Mouse (Mus musculus) forebrain, embryonic 14.5 days (tissue): ENCODE data around the gene Rpl10a. TPM values are rescaled to one million over a fixed set of nuclear protein-coding genes. Genes with fewer than 3 reads are reported as not detected.

ENCODE experiments used
- ATAC-seq: fragments of 200-750 bp; cut with Nextera tagmentation; 2 replicates; pipeline ENCODE4 v1.8.0; 2017; ENCODE audit warnings: mild to moderate bottlenecking, moderate library complexity
- DNase-seq: peaks from one replicate; pipeline ENCODE4 v3.0.0-alpha.2; 2015; ENCODE audit warnings: low spot score
- H3K27ac ChIP-seq: fragments of 300-500 bp; sonication (generic); 2 replicates; pipeline ENCODE4 v1.5.1; 2014; ENCODE audit warnings: low read depth, mild to moderate bottlenecking, control low read depth, low read length, moderate library complexity
- H3K27me3 ChIP-seq: fragments of 300-500 bp; sonication (generic); replicated peaks from 2 replicates; pipeline ENCODE4 v1.6.1; 2014; ENCODE audit warnings: low read length, control low read depth, mixed read lengths; ENCODE audit not compliant: control insufficient read depth, insufficient read depth
- H3K36me3 ChIP-seq: fragments of 300-500 bp; sonication (generic); 2 replicates; pipeline ENCODE4 v1.6.1; 2014; ENCODE audit warnings: low read length, control low read depth; ENCODE audit not compliant: control insufficient read depth, insufficient read depth
- H3K4me1 ChIP-seq: fragments of 300-500 bp; sonication (generic); 2 replicates; pipeline ENCODE4 v1.6.1; 2014; ENCODE audit warnings: antibody characterized with exemption, low read length, control low read depth; ENCODE audit not compliant: control insufficient read depth, insufficient read depth
- H3K4me2 ChIP-seq: fragments of 300-500 bp; sonication (generic); 2 replicates; pipeline ENCODE4 v1.6.1; 2014; ENCODE audit warnings: mild to moderate bottlenecking, control low read depth, low read length
- H3K4me3 ChIP-seq: fragments of 300-500 bp; sonication (generic); 2 replicates; pipeline ENCODE4 v1.5.1; 2014; ENCODE audit warnings: low read depth, low read length, control low read depth
- H3K9ac ChIP-seq: fragments of 300-500 bp; sonication (generic); 2 replicates; pipeline ENCODE4 v1.6.1; 2014; ENCODE audit warnings: mild to moderate bottlenecking, low read length, control low read depth, moderate library complexity
- H3K9me3 ChIP-seq: fragments of 300-500 bp; sonication (generic); replicated peaks from 2 replicates; pipeline ENCODE4 v1.6.1; 2016; ENCODE audit warnings: low read length, control low read depth, mixed read lengths; ENCODE audit not compliant: control insufficient read depth
- WGBS: fragments of 180-500 bp; shearing (Covaris S2); extraction: QIAGEN DNeasy Blood & Tissue Kit; methylation state at CpG from one replicate; pipeline ENCODE4 v1.1.7; 2014; 5-methylcytosine and 5-hydroxymethylcytosine counted together
- polyA plus RNA-seq: library from polyadenylated mRNA; unstranded; fragments of >200 nt; fragmentation: Nextera tagmentation; extraction: Ambion mirVana; gene quantifications from 2 replicates; pipeline ENCODE4 v1.2.1, GENCODE M21; 2014

Rpl10a gene
- polyA plus RNA-seq, 1 experiment from 2014 or later = 532 TPM

DNA sequence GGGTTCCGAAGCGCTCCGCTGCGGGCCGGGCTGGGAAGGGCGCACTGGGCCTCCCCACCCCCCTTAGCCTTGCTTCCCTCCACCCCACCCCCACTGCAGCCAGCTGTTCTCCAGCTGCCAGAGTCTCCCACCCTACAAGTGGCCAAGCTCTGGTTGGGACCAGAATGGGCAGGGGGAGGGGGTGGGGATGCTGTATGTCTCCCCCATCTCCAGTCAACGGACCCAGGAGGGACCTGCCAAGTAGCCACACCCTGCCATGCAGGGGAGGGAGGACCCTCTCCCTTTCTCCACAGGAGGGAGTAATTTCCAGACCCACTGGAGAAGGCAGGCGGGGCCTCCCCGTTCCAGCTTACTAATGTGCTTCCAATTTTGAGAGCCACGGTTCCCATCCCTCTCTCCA lies 17.6 kb downstream of the Rpl10a start:
- WGBS = 17% methylated on average over 10 of the region's 10 CpGs
- no peak overlapping the region for H3K4me3 ChIP-seq
- H3K9ac ChIP-seq = no peak overlapping the region
- no peaks in the 10 kb centered on the region for H3K36me3 ChIP-seq
- ATAC-seq (no peak), DNase-seq (no peak)
- no peaks in the 10 kb centered on the region for H3K27me3 ChIP-seq
- no peak overlapping the region for H3K27ac ChIP-seq
- peaks cover 19% of the 10 kb centered on the region for H3K4me1 ChIP-seq
- H3K4me2 ChIP-seq = no peak overlapping the region
- H3K9me3 ChIP-seq = no peaks in the 10 kb centered on the region

DNA sequence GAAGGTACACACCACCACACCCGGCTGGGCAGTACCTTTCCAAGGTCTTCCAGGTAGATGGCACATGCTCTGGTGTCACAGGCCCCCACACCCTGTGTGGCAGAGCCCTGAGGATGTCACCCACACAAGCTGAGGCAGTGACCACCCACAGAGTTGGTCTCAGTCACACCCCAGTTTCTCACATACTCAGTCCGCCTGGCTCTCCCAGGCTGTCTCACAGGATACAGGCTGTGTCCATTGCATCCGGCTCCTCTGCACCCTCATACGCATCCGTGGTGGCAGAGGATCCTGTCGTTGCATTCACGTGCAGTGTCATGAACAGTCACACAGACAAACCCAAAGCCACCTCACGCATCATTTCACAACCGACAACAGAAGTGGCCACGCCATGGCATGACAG lies 19.1 kb downstream of the Rpl10a start:
- no peak overlapping the region for H3K4me2 ChIP-seq
- no peak overlapping the region for H3K27ac ChIP-seq
- no peak overlapping the region for H3K4me3 ChIP-seq
- DNase-seq = no peak
- H3K9ac ChIP-seq = no peak overlapping the region
- no peaks in the 10 kb centered on the region for H3K9me3 ChIP-seq
- ATAC-seq = no peak
- H3K36me3 ChIP-seq = no peaks in the 10 kb centered on the region
- peaks cover 15% of the 10 kb centered on the region; the same call in 1 of the 2 replicates for H3K4me1 ChIP-seq
- 80% methylated on average over 10 of the region's 10 CpGs for WGBS
- H3K27me3 ChIP-seq = 0 out of 2 replicates have a peak, but pooled peaks cover 7% of the 10 kb centered on the region

DNA sequence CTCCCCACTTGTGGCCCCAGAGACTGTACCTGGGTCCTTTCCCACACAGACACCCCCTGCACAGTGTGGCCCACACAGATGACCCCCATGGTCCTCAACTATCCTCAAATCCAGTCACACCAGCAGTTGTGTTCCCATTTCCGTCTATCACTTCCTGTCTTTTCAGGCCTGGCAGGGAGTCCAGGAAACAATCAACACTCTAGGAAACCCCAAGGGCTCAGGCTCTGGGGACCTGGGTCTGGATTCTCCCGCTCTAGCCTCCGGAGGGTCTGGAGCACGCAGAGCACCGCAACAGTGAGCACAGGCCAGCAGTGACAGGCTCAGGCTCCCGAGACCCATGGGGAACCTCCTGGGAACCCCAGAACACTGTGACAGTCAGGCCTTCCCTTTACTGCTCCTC lies 19.9 kb downstream of the Rpl10a start:
- Histone ChIP-seq H3K9me3 (no peaks in the 10 kb centered on the region), H3K4me3 (no peak overlapping the region), H3K36me3 (no peaks in the 10 kb centered on the region), H3K27me3 (0 out of 2 replicates have a peak, but pooled peaks cover 10% of the 10 kb centered on the region), H3K4me2 (no peak overlapping the region), H3K9ac (no peak overlapping the region), H3K27ac (no peak overlapping the region), H3K4me1 (peaks cover 15% of the 10 kb centered on the region; the same call in 1 of the 2 replicates)
- ATAC-seq = no peak
- no peak for DNase-seq
- WGBS = 56% methylated on average over 6 of the region's 6 CpGs

GRCm38 (mm10) chr17:28349264-28349880 lies 21.1 kb downstream of the Rpl10a start:
- peak overlapping the region; percentile 65; the same call in 1 of the 2 replicates for H3K9ac ChIP-seq
- no peaks in the 10 kb centered on the region for H3K36me3 ChIP-seq
- H3K27ac ChIP-seq = no peak overlapping the region
- peak overlapping the region; percentile 59 for H3K4me3 ChIP-seq
- no peak for ATAC-seq
- H3K4me2 ChIP-seq = peak overlapping the region; percentile 81
- H3K27me3 ChIP-seq = 0 out of 2 replicates have a peak, but pooled peaks cover 10% of the 10 kb centered on the region
- no peak for DNase-seq
- WGBS = 8% methylated on average over 13 of the region's 13 CpGs
- H3K9me3 ChIP-seq = no peaks in the 10 kb centered on the region
- peaks cover 15% of the 10 kb centered on the region; the same call in 1 of the 2 replicates for H3K4me1 ChIP-seq

DNA sequence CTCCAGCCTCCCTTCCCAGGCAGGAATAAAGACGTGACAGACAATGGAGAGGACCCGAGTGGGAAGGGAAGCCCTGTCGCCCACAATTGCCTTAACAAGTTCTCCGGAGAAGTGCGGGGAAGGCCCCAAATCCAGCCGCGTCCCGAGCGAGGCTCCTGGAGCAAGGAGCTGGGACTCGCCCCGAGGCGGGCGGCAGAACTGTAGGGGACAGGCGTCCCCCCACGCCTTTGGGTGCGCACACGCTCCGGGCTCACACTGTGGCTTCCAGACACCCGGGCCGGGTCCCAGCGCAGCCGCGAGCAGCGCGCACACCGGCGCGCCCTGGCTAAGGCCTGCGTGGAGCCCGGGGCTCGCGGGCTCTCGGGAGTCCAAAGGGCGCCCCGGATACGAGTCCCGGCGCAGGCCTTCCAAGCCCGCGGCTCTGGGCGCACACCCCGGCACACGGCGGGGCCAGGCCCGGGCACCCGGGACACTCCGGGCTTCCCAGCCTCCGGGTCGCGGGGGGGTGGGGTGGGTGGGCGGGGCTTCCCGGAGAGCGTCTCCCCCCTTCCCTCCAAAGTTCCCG lies 21.7 kb downstream of the Rpl10a start:
- peak overlapping the region; percentile 59 for H3K4me3 ChIP-seq
- H3K36me3 ChIP-seq = no peaks in the 10 kb centered on the region
- H3K4me2 ChIP-seq = peak overlapping the region; percentile 81
- DNase-seq (peak; percentile 36), ATAC-seq (peak; percentile 55)
- 0 out of 2 replicates have a peak overlapping the region, but pooled peaks have one; percentile 15 for H3K27ac ChIP-seq
- H3K27me3 ChIP-seq = 0 out of 2 replicates have a peak, but pooled peaks cover 10% of the 10 kb centered on the region
- peaks cover 15% of the 10 kb centered on the region; the same call in 1 of the 2 replicates for H3K4me1 ChIP-seq
- H3K9me3 ChIP-seq = no peaks in the 10 kb centered on the region
- H3K9ac ChIP-seq = peak overlapping the region; percentile 65
- WGBS = under 1% methylated on average over 46 of the region's 54 CpGs

DNA sequence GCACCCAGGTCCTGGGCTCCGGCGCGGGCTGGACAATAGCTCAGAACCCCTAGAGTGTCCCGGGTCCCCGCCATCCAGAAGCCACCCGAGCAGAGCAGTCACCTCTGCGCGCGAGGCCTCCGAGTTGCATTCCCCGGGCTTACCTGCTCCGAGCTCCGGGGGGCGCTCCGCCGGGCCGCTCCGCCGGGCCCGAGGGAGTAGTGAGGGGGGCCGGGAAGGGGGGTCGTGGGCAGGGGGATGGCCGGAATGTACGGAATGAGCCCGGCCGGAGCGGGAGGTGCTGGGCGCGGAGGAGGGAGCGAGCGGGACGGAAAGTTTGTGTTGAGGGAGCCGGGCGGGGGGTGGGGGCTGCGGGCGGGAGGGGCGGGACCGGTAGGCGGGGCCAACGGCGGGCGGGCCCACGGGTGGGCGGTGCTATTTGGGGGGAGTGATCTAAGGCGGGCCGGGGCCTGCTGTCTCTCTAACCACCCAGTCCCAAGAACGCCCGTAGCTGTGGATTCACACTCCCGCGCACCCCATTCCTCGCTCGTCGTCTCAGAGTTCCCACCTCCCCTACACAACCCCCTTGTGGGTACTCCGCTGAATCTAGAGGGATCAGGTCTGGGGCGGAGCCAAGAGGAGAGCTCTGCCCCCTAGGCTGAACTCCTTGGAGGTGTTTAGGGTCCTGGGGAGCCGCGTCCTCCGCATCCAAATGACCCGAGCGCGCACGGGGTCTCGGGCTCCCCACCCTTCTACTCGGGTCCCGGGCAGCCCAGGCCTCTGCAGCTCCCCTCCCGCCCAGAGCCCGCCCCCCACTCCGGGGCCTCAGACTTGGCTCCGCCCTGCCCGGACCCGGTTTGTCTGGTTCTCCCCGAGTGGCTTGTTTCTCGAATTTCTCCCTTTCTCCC lies 22.4 kb downstream of the Rpl10a start, which contains the start of gene Tead3:
Gene Tead3 (minus strand): TSS at position 352 of the 887 bp plus-strand sequence.
- Histone ChIP-seq H3K9ac (peak within 1 kb of the TSS; percentile 65), H3K36me3 (no peaks in the 10 kb centered on the region), H3K27me3 (0 out of 2 replicates have a peak, but pooled peaks cover 10% of the 10 kb centered on the region), H3K4me2 (peak within 1 kb of the TSS; percentile 81), H3K4me1 (peaks cover 14% of the 10 kb centered on the region; the same call in 1 of the 2 replicates), H3K27ac (0 out of 2 replicates have a peak within 1 kb of the TSS, but pooled peaks have one; percentile 15), H3K4me3 (peak within 1 kb of the TSS; percentile 59), H3K9me3 (no peaks in the 10 kb centered on the region)
- DNase-seq (peak; percentile 78), ATAC-seq (peak; percentile 89)
- under 1% methylated on average over 54 of the region's 73 CpGs for WGBS

DNA sequence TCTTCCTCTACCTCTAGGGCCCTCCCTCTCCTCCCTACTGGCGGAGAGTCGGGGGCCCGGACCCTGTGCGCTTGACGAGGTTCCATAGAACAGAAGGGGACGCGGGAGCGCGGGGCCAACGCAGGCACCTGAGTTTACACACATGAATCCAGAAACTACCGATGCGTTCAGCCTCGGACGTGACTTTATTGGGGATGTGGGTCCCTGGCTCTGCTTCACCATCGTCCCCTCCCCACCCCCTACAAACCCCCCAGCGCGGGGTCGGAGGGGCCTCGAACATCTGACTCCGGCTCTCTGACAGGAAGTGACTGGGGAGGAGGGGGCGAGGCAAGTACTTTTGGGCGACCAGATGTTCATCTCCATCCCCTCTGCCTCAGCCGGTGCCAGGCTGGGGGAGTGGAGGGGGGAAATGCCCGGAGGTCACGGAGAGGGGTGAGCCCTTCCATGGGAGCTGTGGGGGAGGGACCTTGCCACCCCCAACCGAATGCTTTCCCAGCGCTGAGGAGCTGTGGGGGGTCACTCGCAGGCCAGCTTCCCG lies 23.2 kb downstream of the Rpl10a start:
- ATAC-seq = no peak

GRCm38 (mm10) chr17:28352018-28352417 lies 23.7 kb downstream of the Rpl10a start:
- WGBS = 18% methylated on average over 11 of the region's 11 CpGs
- ATAC-seq (no peak), DNase-seq (no peak)
- H3K4me2 ChIP-seq = no peak overlapping the region
- peaks cover 11% of the 10 kb centered on the region; the same call in 1 of the 2 replicates for H3K4me1 ChIP-seq
- no peak overlapping the region for H3K9ac ChIP-seq
- 0 out of 2 replicates have a peak, but pooled peaks cover 10% of the 10 kb centered on the region for H3K27me3 ChIP-seq
- H3K27ac ChIP-seq = no peak overlapping the region
- H3K36me3 ChIP-seq = no peaks in the 10 kb centered on the region
- peak overlapping the region; percentile 59; the same call in 1 of the 2 replicates for H3K4me3 ChIP-seq
- H3K9me3 ChIP-seq = no peaks in the 10 kb centered on the region

More for the DNA sequence above, 23.2 kb downstream of the Rpl10a start:
- Histone ChIP-seq H3K9me3 (no peaks in the 10 kb centered on the region), H3K27ac (no peak overlapping the region), H3K4me1 (peaks cover 11% of the 10 kb centered on the region; the same call in 1 of the 2 replicates), H3K27me3 (0 out of 2 replicates have a peak, but pooled peaks cover 10% of the 10 kb centered on the region), H3K4me3 (peak overlapping the region; percentile 59), H3K9ac (peak overlapping the region; percentile 35), H3K4me2 (peak overlapping the region; percentile 81), H3K36me3 (no peaks in the 10 kb centered on the region)
- DNase-seq = no peak
- WGBS = under 1% methylated on average over 27 of the region's 29 CpGs
